Mouse (Mus musculus): ENCODE results near the gene Eln.

Eln gene

GRCm38 (mm10) chr5:134745000-134745399 is 2.1 kb downstream of the Eln start:
- no peak for DNase-seq (ENCODE audit: low spot score in 2 of 2)

- DNase-seq (ENCODE audit: low spot score in 2 of 2), result no peak
Observed at GRCm38 (mm10) chr5:134743991-134744390, 3.1 kb downstream of the Eln start.

- no peak for DNase-seq (ENCODE audit: low spot score in 2 of 2)
Observed at GRCm38 (mm10) chr5:134742221-134742795, 4.8 kb downstream of the Eln start.

- no peak for DNase-seq (ENCODE audit: low spot score in 2 of 2)
Observed at GRCm38 (mm10) chr5:134740501-134741341, 6.4 kb downstream of the Eln start.

- no peak for DNase-seq (ENCODE audit: low spot score in 2 of 2)
Observed at GRCm38 (mm10) chr5:134739951-134740350, 7.2 kb downstream of the Eln start.

GRCm38 (mm10) chr5:134734920-134735319 is 12.2 kb downstream of the Eln start:
- DNase-seq (ENCODE audit: low spot score in 2 of 2), result no peak

- no peak for DNase-seq (ENCODE audit: low spot score in 2 of 2)
Observed at GRCm38 (mm10) chr5:134734072-134734471, 13.1 kb downstream of the Eln start.

GRCm38 (mm10) chr5:134733241-134733640 is 13.9 kb downstream of the Eln start:
- no peak for DNase-seq (ENCODE audit: low spot score in 2 of 2)

GRCm38 (mm10) chr5:134729124-134729523 is 18.0 kb downstream of the Eln start:
- no peak for DNase-seq (ENCODE audit: low spot score in 2 of 2)

GRCm38 (mm10) chr5:134728535-134728934 is 18.6 kb downstream of the Eln start:
- DNase-seq (ENCODE audit: low spot score in 2 of 2), result no peak

- no peak for DNase-seq (ENCODE audit: low spot score in 2 of 2)
Observed at GRCm38 (mm10) chr5:134727001-134727639, 20.0 kb downstream of the Eln start.

- no peak for DNase-seq (ENCODE audit: low spot score in 2 of 2)
Observed at GRCm38 (mm10) chr5:134725299-134725698, 21.8 kb downstream of the Eln start.

- DNase-seq (ENCODE audit: low spot score in 2 of 2), result no peak
Observed at GRCm38 (mm10) chr5:134720058-134720457, 27.1 kb downstream of the Eln start.

- no peak for DNase-seq (ENCODE audit: low spot score in 2 of 2)
Observed at GRCm38 (mm10) chr5:134711076-134711475, 36.0 kb downstream of the Eln start.

- no peak for DNase-seq (ENCODE audit: low spot score in 2 of 2)
Observed at GRCm38 (mm10) chr5:134709275-134709674, 37.8 kb downstream of the Eln start.

- peak; percentile 55 to 69 for DNase-seq (ENCODE audit: low spot score in 2 of 2)
Observed at GRCm38 (mm10) chr5:134704157-134704556, 43.0 kb downstream of the Eln start.

GRCm38 (mm10) chr5:134695539-134695938 is 51.6 kb downstream of the Eln start:
- no peak for DNase-seq (ENCODE audit: low spot score in 2 of 2)

- DNase-seq (ENCODE audit: low spot score in 2 of 2), result no peak
Observed at GRCm38 (mm10) chr5:134695082-134695481, 52.0 kb downstream of the Eln start.

GRCm38 (mm10) chr5:134692704-134693103 is 54.4 kb downstream of the Eln start:
- no peak for DNase-seq (ENCODE audit: low spot score in 2 of 2)

GRCm38 (mm10) chr5:134688718-134689284 is 58.3 kb downstream of the Eln start:
- DNase-seq (ENCODE audit: low spot score in 2 of 2), result peak; percentile 97 to 98

GRCm38 (mm10) chr5:134688086-134688717 is 58.9 kb downstream of the Eln start, which contains the start of gene Limk1:
Limk1 (minus strand) TSS chr5:134688598.
- no peak for DNase-seq (ENCODE audit: low spot score in 2 of 2)

- DNase-seq (ENCODE audit: low spot score in 2 of 2), result no peak
Observed at GRCm38 (mm10) chr5:134687187-134687586, 59.9 kb downstream of the Eln start.

All from spleen, postnatal 14 days (tissue).